Mouse (Mus musculus): ENCODE data around the gene Cdc14b. TPM values are rescaled to one million over a fixed set of nuclear protein-coding genes. Genes with fewer than 3 reads are reported as not detected.

Cdc14b gene
- polyA plus RNA-seq, 1 experiment from 2014 or later: 15.0 TPM

GRCm38 (mm10) chr13:64314041-64314440 lies 39.0 kb upstream of the Cdc14b start:
- H3K4me3 ChIP-seq (ENCODE audit: low read depth, low read length): no peak overlapping the region
- TF ChIP-seq CTCF (IDR thresholded peaks at IDR 0.05; ENCODE audit: low read depth): no peak
- H3K4me2 ChIP-seq (replicated peaks; ENCODE audit: low read depth): no peak overlapping the region
- no peaks in the 10 kb centered on the region for H3K27me3 ChIP-seq (replicated peaks; ENCODE audit: control insufficient read depth, insufficient read depth, low read length)
- no peak for ATAC-seq
- no peaks in the 10 kb centered on the region for H3K36me3 ChIP-seq (ENCODE audit: control insufficient read depth, insufficient read depth)
- H3K27ac ChIP-seq (ENCODE audit: low read depth, low read length): no peak overlapping the region
- H3K9ac ChIP-seq (ENCODE audit: low read depth, low read length): no peak overlapping the region
- no peaks in the 10 kb centered on the region for H3K4me1 ChIP-seq (replicated peaks; ENCODE audit: control insufficient read depth, insufficient read depth, low read length)
- WGBS: 77% methylated on average over 3 of the region's 3 CpGs
- no peaks in the 10 kb centered on the region for H3K9me3 ChIP-seq (ENCODE audit: control insufficient read depth)

DNA sequence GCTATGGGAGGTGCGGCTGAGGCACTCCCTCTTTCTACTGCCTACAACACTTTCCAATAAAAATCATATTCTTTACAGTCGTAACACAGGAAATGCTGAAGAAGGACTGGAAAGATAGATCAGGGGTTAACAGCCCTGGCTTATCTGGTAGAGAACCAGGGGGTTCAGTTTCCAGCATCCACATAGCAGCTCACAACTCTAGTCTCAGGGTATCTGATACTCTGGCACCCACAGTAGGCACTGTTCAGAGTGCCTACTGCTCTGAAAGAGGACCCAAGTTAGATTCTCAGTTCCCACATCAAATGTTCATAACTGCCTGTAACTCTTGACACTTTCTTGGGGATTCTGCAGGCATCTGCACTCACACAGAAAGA lies 37.8 kb upstream of the Cdc14b start:
- ATAC-seq: peak; percentile 15; the same call in 1 of the 2 replicates
- no peak overlapping the region for H3K27ac ChIP-seq (ENCODE audit: low read depth, low read length)

GRCm38 (mm10) chr13:64312024-64312915 lies 37.2 kb upstream of the Cdc14b start, which contains the start of gene Aaed1:
Gene Aaed1 (minus strand): TSS chr13:64312710.
- peak; percentile 58 for TF ChIP-seq CTCF (IDR thresholded peaks at IDR 0.05; ENCODE audit: low read depth)
- H3K36me3 ChIP-seq (ENCODE audit: control insufficient read depth, insufficient read depth): peaks cover under 1% of the 10 kb centered on the region
- no peaks in the 10 kb centered on the region for H3K9me3 ChIP-seq (ENCODE audit: control insufficient read depth)
- peak; percentile 93 for ATAC-seq
- peak within 1 kb of the TSS; percentile 86 for H3K27ac ChIP-seq (ENCODE audit: low read depth, low read length)
- peak within 1 kb of the TSS; percentile 54 for H3K4me3 ChIP-seq (ENCODE audit: low read depth, low read length)
- H3K4me2 ChIP-seq (replicated peaks; ENCODE audit: low read depth): peak within 1 kb of the TSS; percentile 72
- WGBS: under 1% methylated on average over 68 of the region's 74 CpGs
- no peaks in the 10 kb centered on the region for H3K27me3 ChIP-seq (replicated peaks; ENCODE audit: control insufficient read depth, insufficient read depth, low read length)
- H3K4me1 ChIP-seq (replicated peaks; ENCODE audit: control insufficient read depth, insufficient read depth, low read length): no peaks in the 10 kb centered on the region
- H3K9ac ChIP-seq (ENCODE audit: low read depth, low read length): peak within 1 kb of the TSS; percentile 58

More for the DNA sequence above, 37.8 kb upstream of the Cdc14b start:
- Histone ChIP-seq H3K4me2 (replicated peaks; ENCODE audit: low read depth) (peak overlapping the region; percentile 72), H3K36me3 (ENCODE audit: control insufficient read depth, insufficient read depth) (no peaks in the 10 kb centered on the region), H3K27me3 (replicated peaks; ENCODE audit: control insufficient read depth, insufficient read depth, low read length) (no peaks in the 10 kb centered on the region), H3K9ac (ENCODE audit: low read depth, low read length) (0 out of 2 replicates have a peak overlapping the region, but pooled peaks have one; percentile 58), H3K4me1 (replicated peaks; ENCODE audit: control insufficient read depth, insufficient read depth, low read length) (no peaks in the 10 kb centered on the region), H3K9me3 (ENCODE audit: control insufficient read depth) (no peaks in the 10 kb centered on the region), H3K4me3 (ENCODE audit: low read depth, low read length) (peak overlapping the region; percentile 54)
- TF ChIP-seq CTCF (IDR thresholded peaks at IDR 0.05; ENCODE audit: low read depth): no peak
- 0% methylated on average over 2 of the region's 2 CpGs for WGBS

- Histone ChIP-seq H3K9ac (ENCODE audit: low read depth, low read length) (no peak overlapping the region; the same call in 1 of the 2 replicates), H3K36me3 (ENCODE audit: control insufficient read depth, insufficient read depth) (peaks cover 4% of the 10 kb centered on the region), H3K4me1 (replicated peaks; ENCODE audit: control insufficient read depth, insufficient read depth, low read length) (no peaks in the 10 kb centered on the region), H3K4me3 (ENCODE audit: low read depth, low read length) (peak overlapping the region; percentile 54), H3K27ac (ENCODE audit: low read depth, low read length) (no peak overlapping the region), H3K4me2 (replicated peaks; ENCODE audit: low read depth) (peak overlapping the region; percentile 72), H3K27me3 (replicated peaks; ENCODE audit: control insufficient read depth, insufficient read depth, low read length) (no peaks in the 10 kb centered on the region), H3K9me3 (ENCODE audit: control insufficient read depth) (no peaks in the 10 kb centered on the region)
- 44% methylated on average over 1 of the region's 1 CpGs for WGBS
- no peak for ATAC-seq
- no peak for TF ChIP-seq CTCF (IDR thresholded peaks at IDR 0.05; ENCODE audit: low read depth)
Measured at GRCm38 (mm10) chr13:64311266-64311665, 36.2 kb upstream of the Cdc14b start.

DNA sequence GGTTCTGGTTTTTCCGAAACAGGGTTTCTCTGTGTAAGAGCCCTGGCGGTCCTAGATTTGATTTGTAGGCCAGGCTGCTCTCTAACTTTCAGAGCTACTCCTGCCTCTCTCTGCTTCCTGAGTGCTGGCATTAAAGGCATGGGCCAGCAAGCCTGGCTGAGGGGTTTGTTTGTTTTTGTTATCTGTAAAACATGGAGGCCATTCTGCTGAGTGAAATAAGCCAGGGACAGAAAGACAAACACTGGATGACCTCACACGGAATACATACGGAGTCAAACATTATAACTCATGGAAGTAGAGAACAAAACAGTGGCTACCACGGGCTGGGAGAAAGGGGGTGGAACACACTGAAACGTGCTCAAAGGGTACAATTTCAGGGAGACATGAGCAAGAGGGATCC lies 35.5 kb upstream of the Cdc14b start:
- no peak for TF ChIP-seq CTCF (IDR thresholded peaks at IDR 0.05; ENCODE audit: low read depth)
- no peak overlapping the region for H3K27ac ChIP-seq (ENCODE audit: low read depth, low read length)
- no peaks in the 10 kb centered on the region for H3K27me3 ChIP-seq (replicated peaks; ENCODE audit: control insufficient read depth, insufficient read depth, low read length)
- 30% methylated on average over 6 of the region's 6 CpGs for WGBS
- H3K4me3 ChIP-seq (ENCODE audit: low read depth, low read length): no peak overlapping the region
- ATAC-seq: no peak
- H3K4me1 ChIP-seq (replicated peaks; ENCODE audit: control insufficient read depth, insufficient read depth, low read length): no peaks in the 10 kb centered on the region
- no peak overlapping the region for H3K9ac ChIP-seq (ENCODE audit: low read depth, low read length)
- H3K36me3 ChIP-seq (ENCODE audit: control insufficient read depth, insufficient read depth): peaks cover 4% of the 10 kb centered on the region
- H3K9me3 ChIP-seq (ENCODE audit: control insufficient read depth): no peaks in the 10 kb centered on the region
- peak overlapping the region; percentile 72; the same call in 1 of the 2 replicates for H3K4me2 ChIP-seq (replicated peaks; ENCODE audit: low read depth)

DNA sequence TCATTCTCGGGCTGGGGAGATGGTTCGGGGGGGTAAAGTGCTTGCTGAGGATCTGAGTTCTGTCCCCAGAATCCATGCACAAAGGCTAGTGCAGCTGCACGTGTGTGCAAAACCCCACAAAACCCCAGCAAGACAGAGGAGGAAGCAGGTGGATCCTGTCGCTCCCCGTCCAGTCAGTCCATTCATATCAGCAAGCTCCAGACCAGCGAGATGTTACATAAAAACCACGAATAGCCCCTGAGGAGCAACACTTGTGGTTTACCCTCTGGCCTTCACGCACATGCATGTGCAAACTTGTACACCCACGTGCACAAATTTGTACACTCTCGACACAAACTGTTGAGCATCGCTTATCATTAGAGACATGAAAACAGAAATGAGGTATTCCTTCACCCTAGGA lies 34.8 kb upstream of the Cdc14b start:
- Histone ChIP-seq H3K27ac (ENCODE audit: low read depth, low read length) (no peak overlapping the region), H3K4me3 (ENCODE audit: low read depth, low read length) (no peak overlapping the region), H3K9ac (ENCODE audit: low read depth, low read length) (no peak overlapping the region), H3K9me3 (ENCODE audit: control insufficient read depth) (no peaks in the 10 kb centered on the region), H3K36me3 (ENCODE audit: control insufficient read depth, insufficient read depth) (peaks cover 4% of the 10 kb centered on the region), H3K27me3 (replicated peaks; ENCODE audit: control insufficient read depth, insufficient read depth, low read length) (no peaks in the 10 kb centered on the region), H3K4me2 (replicated peaks; ENCODE audit: low read depth) (no peak overlapping the region), H3K4me1 (replicated peaks; ENCODE audit: control insufficient read depth, insufficient read depth, low read length) (no peaks in the 10 kb centered on the region)
- 66% methylated on average over 11 of the region's 11 CpGs for WGBS
- TF ChIP-seq CTCF (IDR thresholded peaks at IDR 0.05; ENCODE audit: low read depth): no peak
- no peak for ATAC-seq
